In the genomic region with DNA sequence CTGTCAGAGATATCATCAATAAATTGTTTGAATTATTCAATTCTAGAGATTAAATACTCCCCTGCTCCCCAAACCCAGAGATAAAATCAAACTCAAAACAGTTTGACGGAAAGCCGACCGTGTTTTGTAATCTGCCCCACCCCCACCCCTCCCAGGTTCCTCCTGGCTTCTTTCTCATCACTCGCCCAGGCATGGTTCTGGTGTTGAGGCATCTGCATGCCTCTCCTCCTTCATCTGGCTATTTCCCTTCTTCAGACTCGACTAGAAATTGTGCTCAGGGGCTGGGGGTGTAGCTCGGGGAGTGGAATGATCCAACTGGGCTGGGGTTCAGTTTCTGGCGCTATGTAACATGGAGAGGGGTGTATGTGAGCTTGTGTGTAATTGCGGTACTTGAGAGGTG, we compare ENCODE assay signal across 8 mouse cellular contexts. TPM values are rescaled to one million over a fixed set of nuclear protein-coding genes. Genes with fewer than 3 reads are reported as not detected.
DNase-seq lines count a peak whose midpoint lies in the region; ATAC-seq and TF ChIP-seq lines count a peak whose summit lies in the region.

No protein-coding gene starts in this region.

- H3K4me3 ChIP-seq in lung, postnatal 0 days (ENCODE audit: low read depth, low read length) = no peak overlapping the region
- peak overlapping the region; percentile 15 for H3K4me3 ChIP-seq in hindbrain, embryonic 16.5 days (ENCODE audit: low read length)
- no peak overlapping the region for H3K4me3 ChIP-seq in neural tube, embryonic 15.5 days (replicated peaks)

- no peak for ATAC-seq in cerebellum, adult (ENCODE audit: insufficient number of reproducible peaks, low FRiP score, low TSS enrichment)
- no peak for ATAC-seq in lung, postnatal 0 days
- peak; percentile 20; the same call in 1 of the 2 replicates for ATAC-seq in hindbrain, embryonic 16.5 days
- 0 out of 2 replicates have a peak, but pooled peaks have one; percentile 31 for ATAC-seq in neural tube, embryonic 15.5 days (ENCODE audit: low FRiP score)
- no peak for ATAC-seq in erythroblast, adult 5-6 weeks (replicated peaks; ENCODE audit: low FRiP score, poor library complexity, severe bottlenecking)

- H3K9ac ChIP-seq in lung, postnatal 0 days (replicated peaks; ENCODE audit: low read depth) = 0 out of 2 replicates have a peak overlapping the region, but pooled peaks have one; percentile 0
- peak overlapping the region; percentile 17; the same call in 1 of the 2 replicates for H3K9ac ChIP-seq in hindbrain, embryonic 16.5 days (ENCODE audit: low read depth, low read length)
- no peak overlapping the region for H3K9ac ChIP-seq in neural tube, embryonic 15.5 days (replicated peaks)

- no peak for TF ChIP-seq CTCF in lung, postnatal 0 days (IDR thresholded peaks at IDR 0.05)

- DNase-seq in cerebellum, adult 9-11 months = peak; percentile 23
- DNase-seq in lung, postnatal 0 days (ENCODE audit: low spot score) = no peak
- no peak for DNase-seq in lung, postnatal 14 days
- no peak for DNase-seq in ovary, adult 18-20 months (ENCODE audit: low spot score)

- no peaks in the 10 kb centered on the region for H3K36me3 ChIP-seq in lung, postnatal 0 days (ENCODE audit: insufficient read depth, low read length)
- H3K36me3 ChIP-seq in hindbrain, embryonic 16.5 days (ENCODE audit: control insufficient read depth, insufficient read depth, low read length) = no peaks in the 10 kb centered on the region
- H3K36me3 ChIP-seq in neural tube, embryonic 15.5 days = no peaks in the 10 kb centered on the region

- no peaks in the 10 kb centered on the region for H3K9me3 ChIP-seq in lung, postnatal 0 days (ENCODE audit: low read length)
- H3K9me3 ChIP-seq in hindbrain, embryonic 16.5 days (ENCODE audit: control insufficient read depth, low read length) = no peaks in the 10 kb centered on the region
- no peaks in the 10 kb centered on the region for H3K9me3 ChIP-seq in neural tube, embryonic 15.5 days (replicated peaks)

- 38% methylated on average over 8 of the region's 8 CpGs for WGBS in lung, postnatal 0 days
- WGBS in hindbrain, embryonic 16.5 days = 47% methylated on average over 8 of the region's 8 CpGs
- 52% methylated on average over 8 of the region's 8 CpGs for WGBS in neural tube, embryonic 15.5 days

- no peaks in the 10 kb centered on the region for H3K27me3 ChIP-seq in lung, postnatal 0 days (replicated peaks; ENCODE audit: insufficient read depth, low read length)
- no peaks in the 10 kb centered on the region for H3K27me3 ChIP-seq in hindbrain, embryonic 16.5 days (replicated peaks; ENCODE audit: control insufficient read depth, insufficient read depth, low read length)
- H3K27me3 ChIP-seq in neural tube, embryonic 15.5 days (replicated peaks) = no peaks in the 10 kb centered on the region

- H3K4me1 ChIP-seq in lung, postnatal 0 days (ENCODE audit: insufficient read depth, low read depth, low read length) = peaks cover 12% of the 10 kb centered on the region; the same call in 1 of the 2 replicates
- peaks cover 7% of the 10 kb centered on the region; the same call in 1 of the 2 replicates for H3K4me1 ChIP-seq in hindbrain, embryonic 16.5 days (ENCODE audit: control insufficient read depth, insufficient read depth, low read depth, low read length)
- H3K4me1 ChIP-seq in neural tube, embryonic 15.5 days = peaks cover 6% of the 10 kb centered on the region

- H3K4me2 ChIP-seq in lung, postnatal 0 days (replicated peaks; ENCODE audit: low read depth, low read length) = peak overlapping the region; percentile 44
- H3K4me2 ChIP-seq in hindbrain, embryonic 16.5 days (ENCODE audit: low read length) = peak overlapping the region; percentile 50
- H3K4me2 ChIP-seq in neural tube, embryonic 15.5 days = peak overlapping the region; percentile 46

- H3K27ac ChIP-seq in lung, postnatal 0 days (ENCODE audit: low read length) = no peak overlapping the region
- H3K27ac ChIP-seq in hindbrain, embryonic 16.5 days (ENCODE audit: low read depth, low read length) = no peak overlapping the region
- no peak overlapping the region for H3K27ac ChIP-seq in neural tube, embryonic 15.5 days (replicated peaks)

- TF ChIP-seq EP300 in lung, postnatal 0 days (IDR thresholded peaks at IDR 0.05) = peak; percentile 31; the same call in 1 of the 2 replicates

RNA-seq across cellular contexts. Expression of gene Nfyb, which starts 31.8 kb away (rescaled TPM):
- polyA plus RNA-seq in lung, postnatal 0 days (2015; fragmentation: Nextera tagmentation; extraction: Ambion mirVana) = 21.5 and 28.2 TPM in 2 replicates
- polyA plus RNA-seq in hindbrain, embryonic 16.5 days (2015; fragmentation: Nextera tagmentation; extraction: Ambion mirVana) = 37.3 and 38.5 TPM in 2 replicates
- 35.9 and 38.5 TPM in 2 replicates for polyA plus RNA-seq in neural tube, embryonic 15.5 days (2015; fragmentation: Nextera tagmentation; extraction: Ambion mirVana)
- total RNA-seq in erythroblast, adult 5-6 weeks (2015; ENCODE audit: low replicate concordance) = 21.1 and 53.0 TPM in 2 replicates
- total RNA-seq in erythroblast, adult 5-6 weeks (2017; ENCODE audit: low replicate concordance) = 48.8 and 52.9 TPM in 2 replicates

RNA-seq across cellular contexts. Expression of gene Txnrd1, which starts 38.0 kb away (rescaled TPM):
- polyA plus RNA-seq in lung, postnatal 0 days (2015; fragmentation: Nextera tagmentation; extraction: Ambion mirVana) = 34.6 and 40.0 TPM in 2 replicates
- polyA plus RNA-seq in hindbrain, embryonic 16.5 days (2015; fragmentation: Nextera tagmentation; extraction: Ambion mirVana) = 87.1 and 104 TPM in 2 replicates
- polyA plus RNA-seq in neural tube, embryonic 15.5 days (2015; fragmentation: Nextera tagmentation; extraction: Ambion mirVana) = 89.1 and 94.5 TPM in 2 replicates
- 12.1 and 20.9 TPM in 2 replicates for total RNA-seq in erythroblast, adult 5-6 weeks (2015; ENCODE audit: low replicate concordance)
- total RNA-seq in erythroblast, adult 5-6 weeks (2017; ENCODE audit: low replicate concordance) = 18.0 and 25.3 TPM in 2 replicates

Comparison
In these comparisons a context has a peak if more than half of its experiments do, and no peak if none do; other contexts are left out.
1. ATAC-seq: peak in hindbrain, embryonic 16.5 days (single experiment) and neural tube, embryonic 15.5 days (single experiment); none in cerebellum, adult (single experiment), lung, postnatal 0 days (single experiment) and erythroblast, adult 5-6 weeks (single experiment).
2. Peak in every context shown above with its lines, with median percentiles within 50 percentile points of each other: H3K4me2 ChIP-seq.